Mouse (Mus musculus): ENCODE results near the gene Plekhm3. TPM values are rescaled to one million over a fixed set of nuclear protein-coding genes. Genes with fewer than 3 reads are reported as not detected.

Plekhm3 gene
- polyA plus RNA-seq, 2 experiments, result 0.58 to 0.63 TPM

- no peaks in the 10 kb centered on the region for H3K36me3 ChIP-seq (replicated peaks; ENCODE audit: control insufficient read depth, insufficient read depth, low read depth)
- H3K4me2 ChIP-seq (ENCODE audit: low read depth), result no peak overlapping the region
- H3K4me3 ChIP-seq (ENCODE audit: insufficient read depth in 1 of 2, low read depth in 2 of 2, low read length in 2 of 2), result no peak overlapping the region
- WGBS (ENCODE audit: insufficient replicate concordance), result 58% methylated on average over 6 of the region's 6 CpGs
- H3K4me1 ChIP-seq (replicated peaks; ENCODE audit: control insufficient read depth in 2 of 2, insufficient read depth in 2 of 2, low read length in 1 of 2), result peaks cover 2 to 11% of the 10 kb centered on the region in 2 experiments; a peak in 2 of 4 replicates
- H3K9ac ChIP-seq (replicated peaks), result no peak overlapping the region
- ATAC-seq (ENCODE audit: insufficient read depth) (peak; percentile 85), DNase-seq (ENCODE audit: low read depth in 3 of 3, low spot score in 3 of 3) (peak; percentile 24 to 45 (median 40))
- H3K27me3 ChIP-seq (ENCODE audit: control insufficient read depth, insufficient read depth, low read length), result no peaks in the 10 kb centered on the region
- TF ChIP-seq EP300 (IDR thresholded peaks at IDR 0.05; ENCODE audit: low read depth), result no peak
- no peak for TF ChIP-seq CTCF (IDR thresholded peaks at IDR 0.05; ENCODE audit: low read depth)
- H3K9me3 ChIP-seq (ENCODE audit: control insufficient read depth, low read length), result no peaks in the 10 kb centered on the region
- no peak overlapping the region; the same call in 1 of the 2 replicates for H3K27ac ChIP-seq
These were observed 168.7 kb downstream of the Plekhm3 start for GRCm38 (mm10) chr1:64787701-64788515.

- 74% methylated on average over 12 of the region's 12 CpGs for WGBS (ENCODE audit: insufficient replicate concordance)
- no peaks in the 10 kb centered on the region for H3K9me3 ChIP-seq (ENCODE audit: control insufficient read depth, low read length)
- TF ChIP-seq CTCF (IDR thresholded peaks at IDR 0.05; ENCODE audit: low read depth), result no peak
- TF ChIP-seq EP300 (IDR thresholded peaks at IDR 0.05; ENCODE audit: low read depth), result no peak
These were observed 176.8 kb downstream of the Plekhm3 start for GRCm38 (mm10) chr1:64779863-64780262.

GRCm38 (mm10) chr1:64779415-64779814 lies 177.2 kb downstream of the Plekhm3 start:
- Histone ChIP-seq H3K36me3 (replicated peaks; ENCODE audit: control insufficient read depth, insufficient read depth, low read depth) (no peaks in the 10 kb centered on the region), H3K4me1 (replicated peaks; ENCODE audit: control insufficient read depth in 2 of 2, insufficient read depth in 2 of 2, low read length in 1 of 2) (no peaks in the 10 kb centered on the region), H3K9ac (replicated peaks) (no peak overlapping the region), H3K27me3 (ENCODE audit: control insufficient read depth, insufficient read depth, low read length) (no peaks in the 10 kb centered on the region), H3K4me2 (ENCODE audit: low read depth) (no peak overlapping the region), H3K27ac (no peak overlapping the region), H3K9me3 (ENCODE audit: control insufficient read depth, low read length) (no peaks in the 10 kb centered on the region), H3K4me3 (ENCODE audit: insufficient read depth in 1 of 2, low read depth in 2 of 2, low read length in 2 of 2) (no peak overlapping the region)
- TF ChIP-seq CTCF (IDR thresholded peaks at IDR 0.05; ENCODE audit: low read depth), result no peak
- TF ChIP-seq EP300 (IDR thresholded peaks at IDR 0.05; ENCODE audit: low read depth), result no peak
- 48% methylated on average over 5 of the region's 5 CpGs for WGBS (ENCODE audit: insufficient replicate concordance)
- no peak for DNase-seq (ENCODE audit: low read depth in 3 of 3, low spot score in 3 of 3)
- no peak for ATAC-seq (ENCODE audit: insufficient read depth)

More at GRCm38 (mm10) chr1:64779863-64780262, 176.8 kb downstream of the Plekhm3 start:
- Histone ChIP-seq H3K36me3 (replicated peaks; ENCODE audit: control insufficient read depth, insufficient read depth, low read depth) (no peaks in the 10 kb centered on the region), H3K4me3 (ENCODE audit: insufficient read depth in 1 of 2, low read depth in 2 of 2, low read length in 2 of 2) (no peak overlapping the region), H3K4me2 (ENCODE audit: low read depth) (no peak overlapping the region), H3K9ac (replicated peaks) (no peak overlapping the region), H3K27me3 (ENCODE audit: control insufficient read depth, insufficient read depth, low read length) (no peaks in the 10 kb centered on the region), H3K4me1 (replicated peaks; ENCODE audit: control insufficient read depth in 2 of 2, insufficient read depth in 2 of 2, low read length in 1 of 2) (no peaks in the 10 kb centered on the region), H3K27ac (no peak overlapping the region)
- ATAC-seq (ENCODE audit: insufficient read depth) (no peak), DNase-seq (ENCODE audit: low read depth in 3 of 3, low spot score in 3 of 3) (no peak)

- DNase-seq (ENCODE audit: low read depth in 3 of 3, low spot score in 3 of 3) (no peak), ATAC-seq (ENCODE audit: insufficient read depth) (no peak)
- Histone ChIP-seq H3K36me3 (replicated peaks; ENCODE audit: control insufficient read depth, insufficient read depth, low read depth) (no peaks in the 10 kb centered on the region), H3K9me3 (ENCODE audit: control insufficient read depth, low read length) (no peaks in the 10 kb centered on the region), H3K4me2 (ENCODE audit: low read depth) (no peak overlapping the region), H3K9ac (replicated peaks) (no peak overlapping the region), H3K4me3 (ENCODE audit: insufficient read depth in 1 of 2, low read depth in 2 of 2, low read length in 2 of 2) (no peak overlapping the region), H3K4me1 (replicated peaks; ENCODE audit: control insufficient read depth in 2 of 2, insufficient read depth in 2 of 2, low read length in 1 of 2) (no peaks in the 10 kb centered on the region), H3K27ac (no peak overlapping the region), H3K27me3 (ENCODE audit: control insufficient read depth, insufficient read depth, low read length) (no peaks in the 10 kb centered on the region)
- TF ChIP-seq CTCF (IDR thresholded peaks at IDR 0.05; ENCODE audit: low read depth) (no peak), EP300 (IDR thresholded peaks at IDR 0.05; ENCODE audit: low read depth) (no peak)
- WGBS (ENCODE audit: insufficient replicate concordance), result 63% methylated on average over 4 of the region's 4 CpGs
These were observed 183.3 kb downstream of the Plekhm3 start for GRCm38 (mm10) chr1:64773305-64773704.

GRCm38 (mm10) chr1:64770169-64770568 lies 186.5 kb downstream of the Plekhm3 start:
- Histone ChIP-seq H3K27ac (no peak overlapping the region), H3K36me3 (replicated peaks; ENCODE audit: control insufficient read depth, insufficient read depth, low read depth) (no peaks in the 10 kb centered on the region), H3K9ac (replicated peaks) (no peak overlapping the region), H3K4me2 (ENCODE audit: low read depth) (no peak overlapping the region), H3K9me3 (ENCODE audit: control insufficient read depth, low read length) (no peaks in the 10 kb centered on the region), H3K4me3 (ENCODE audit: insufficient read depth in 1 of 2, low read depth in 2 of 2, low read length in 2 of 2) (no peak overlapping the region), H3K4me1 (replicated peaks; ENCODE audit: control insufficient read depth in 2 of 2, insufficient read depth in 2 of 2, low read length in 1 of 2) (no peaks in the 10 kb centered on the region), H3K27me3 (ENCODE audit: control insufficient read depth, insufficient read depth, low read length) (no peaks in the 10 kb centered on the region)
- no peak for DNase-seq (ENCODE audit: low read depth in 3 of 3, low spot score in 3 of 3)
- no peak for TF ChIP-seq CTCF (IDR thresholded peaks at IDR 0.05; ENCODE audit: low read depth)
- TF ChIP-seq EP300 (IDR thresholded peaks at IDR 0.05; ENCODE audit: low read depth), result no peak
- no peak for ATAC-seq (ENCODE audit: insufficient read depth)
- 33% methylated on average over 6 of the region's 6 CpGs for WGBS (ENCODE audit: insufficient replicate concordance)

Data from liver, embryonic 14.5 days (tissue).